Mouse (Mus musculus) cerebellum, postnatal 10 days (tissue): ENCODE measurements around the gene 1700069L16Rik.

Experiments used
- DNase-seq, 2 experiments: peaks; one replicate each; pipeline ENCODE4 v3.0.0; 2021; ENCODE audit warnings: mixed read lengths in 2 of 2

1700069L16Rik gene

GRCm38 (mm10) chr5:113724446-113724845, at the start of gene 1700069L16Rik:
TSS of gene 1700069L16Rik (minus strand) at chr5:113724772.
- DNase-seq = peak; percentile 95 to 96

GRCm38 (mm10) chr5:113773664-113774063, 49.1 kb upstream of the 1700069L16Rik start:
- DNase-seq = peak; percentile 93 to 95

- DNase-seq = no peak
These were observed 48.4 kb upstream of the 1700069L16Rik start for GRCm38 (mm10) chr5:113772905-113773519.

- peak; percentile 98 for DNase-seq
These were observed 47.9 kb upstream of the 1700069L16Rik start, which contains the start of the genes Sart3 and Iscu for GRCm38 (mm10) chr5:113772450-113772895. TSS of gene Sart3 (minus strand) at chr5:113772510. TSS of gene Iscu (plus strand) at chr5:113772748.

GRCm38 (mm10) chr5:113771213-113772162, 46.9 kb upstream of the 1700069L16Rik start:
- DNase-seq = peak; percentile 88 to 90

- no peak for DNase-seq
These were observed 44.2 kb upstream of the 1700069L16Rik start for GRCm38 (mm10) chr5:113768806-113769205.

GRCm38 (mm10) chr5:113765641-113766526, 41.3 kb upstream of the 1700069L16Rik start:
- no peak for DNase-seq

GRCm38 (mm10) chr5:113764426-113764825, 39.9 kb upstream of the 1700069L16Rik start:
- no peak for DNase-seq

- no peak for DNase-seq
These were observed 37.0 kb upstream of the 1700069L16Rik start for GRCm38 (mm10) chr5:113761585-113761984.

GRCm38 (mm10) chr5:113755347-113756030, 30.9 kb upstream of the 1700069L16Rik start:
- DNase-seq = no peak

GRCm38 (mm10) chr5:113751521-113752157, 27.1 kb upstream of the 1700069L16Rik start:
- DNase-seq = no peak

GRCm38 (mm10) chr5:113748556-113749331, 24.2 kb upstream of the 1700069L16Rik start:
- peak; percentile 85 to 90 for DNase-seq

GRCm38 (mm10) chr5:113747629-113748028, 23.1 kb upstream of the 1700069L16Rik start:
- peak in 1 of 2 experiments; percentile 42 for DNase-seq

GRCm38 (mm10) chr5:113737607-113738237, 13.2 kb upstream of the 1700069L16Rik start:
- DNase-seq = no peak

- peak; percentile 54 to 63 for DNase-seq
These were observed 12.1 kb upstream of the 1700069L16Rik start for GRCm38 (mm10) chr5:113736522-113737164.

GRCm38 (mm10) chr5:113736113-113736502, 11.5 kb upstream of the 1700069L16Rik start:
- no peak for DNase-seq

GRCm38 (mm10) chr5:113735345-113736112, 11.0 kb upstream of the 1700069L16Rik start, which contains the start of gene Ficd:
TSS of gene Ficd (plus strand) at chr5:113735803.
- peak; percentile 96 to 97 for DNase-seq

- DNase-seq = no peak
These were observed 10.4 kb upstream of the 1700069L16Rik start for GRCm38 (mm10) chr5:113735023-113735344.

GRCm38 (mm10) chr5:113734376-113734775, 9.8 kb upstream of the 1700069L16Rik start:
- DNase-seq = no peak
